Mouse (Mus musculus) hindbrain, embryonic 15.5 days (tissue): ENCODE measurements around the gene Ap3b1. TPM values are rescaled to one million over a fixed set of nuclear protein-coding genes. Genes with fewer than 3 reads are reported as not detected.
A peak's percentile ranks its signal among the peaks of the same experiment; 100 is the strongest.

Experiments used
- ATAC-seq: fragments of 200-750 bp; cut with Nextera tagmentation; 2 replicates; pipeline ENCODE4 v1.8.0; 2017; ENCODE audit warnings: low read depth, moderate number of reproducible peaks, moderate TSS enrichment; ENCODE audit not compliant: low FRiP score
- H3K27ac ChIP-seq: fragments of 300-500 bp; sonication (generic); replicated peaks from 2 replicates; pipeline ENCODE4 v1.5.1; 2015; ENCODE audit warnings: mild to moderate bottlenecking, inconsistent platforms
- H3K27me3 ChIP-seq: fragments of 300-500 bp; sonication (generic); 2 replicates; pipeline ENCODE4 v1.6.1; 2015; ENCODE audit warnings: control low read depth, inconsistent platforms
- H3K36me3 ChIP-seq: fragments of 300-500 bp; sonication (generic); 2 replicates; pipeline ENCODE4 v1.6.1; 2015; ENCODE audit warnings: control low read depth, inconsistent platforms
- H3K4me1 ChIP-seq: fragments of 300-500 bp; sonication (generic); replicated peaks from 2 replicates; pipeline ENCODE4 v1.6.1; 2015; ENCODE audit warnings: control low read depth, inconsistent platforms
- H3K4me2 ChIP-seq: fragments of 300-500 bp; sonication (generic); 2 replicates; pipeline ENCODE4 v1.6.1; 2015; ENCODE audit warnings: moderate library complexity, mild to moderate bottlenecking, inconsistent platforms
- H3K4me3 ChIP-seq: fragments of 300-500 bp; sonication (generic); 2 replicates; pipeline ENCODE4 v1.5.1; 2015; ENCODE audit warnings: mild to moderate bottlenecking, inconsistent platforms
- H3K9ac ChIP-seq: fragments of 300-500 bp; sonication (generic); 2 replicates; pipeline ENCODE4 v1.6.1; 2015; ENCODE audit warnings: inconsistent platforms
- H3K9me3 ChIP-seq: fragments of 300-500 bp; sonication (generic); 2 replicates; pipeline ENCODE4 v1.6.1; 2016; ENCODE audit warnings: control low read depth, inconsistent platforms
- WGBS: fragments of 180-500 bp; shearing (Covaris S2); methylation state at CpG from one replicate; pipeline ENCODE4 v1.1.7; 2015; 5-methylcytosine and 5-hydroxymethylcytosine counted together
- polyA plus RNA-seq: library from polyadenylated mRNA; unstranded; fragments of >200 nt; fragmentation: Nextera tagmentation; extraction: Ambion mirVana; gene quantifications from 2 replicates; pipeline ENCODE4 v1.2.1, GENCODE M21; 2015

The Ap3b1 gene
- polyA plus RNA-seq, 1 experiment from 2014 or later = 27.5 TPM

DNA sequence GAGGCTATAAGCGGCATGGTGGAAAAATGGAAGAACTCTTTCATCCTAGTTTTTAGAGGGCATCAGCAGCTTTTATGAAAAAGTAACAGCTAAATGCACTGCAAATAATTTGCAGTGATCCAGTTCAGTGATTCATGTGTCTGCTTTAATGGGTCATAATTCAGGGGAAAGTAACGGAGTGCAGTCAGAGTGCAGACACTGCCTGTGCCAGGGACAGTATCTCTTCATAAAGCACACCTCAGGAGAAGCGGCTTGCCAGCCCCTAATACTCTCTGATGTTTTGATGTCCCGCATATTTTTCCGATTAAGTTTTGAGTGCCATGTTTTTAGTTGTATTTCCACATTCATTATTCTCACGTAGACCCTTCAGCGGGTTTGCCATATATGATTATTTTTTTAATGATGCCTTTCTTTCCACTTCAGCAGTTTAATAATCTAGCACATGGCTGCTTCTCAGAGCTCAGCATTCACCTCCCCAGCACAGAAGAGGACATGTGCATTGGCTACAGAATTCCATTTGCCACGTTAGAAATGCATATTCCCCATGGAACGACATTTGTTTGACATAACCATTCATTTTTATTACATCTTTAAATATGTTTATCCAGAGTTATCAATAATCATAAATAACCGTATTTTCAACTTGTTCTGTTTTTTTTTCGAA lies 112.4 kb downstream of the Ap3b1 start:
- Histone ChIP-seq H3K9me3 (no peaks in the 10 kb centered on the region), H3K4me3 (no peak overlapping the region), H3K27ac (no peak overlapping the region), H3K4me1 (no peaks in the 10 kb centered on the region), H3K36me3 (no peaks in the 10 kb centered on the region), H3K9ac (no peak overlapping the region), H3K4me2 (no peak overlapping the region), H3K27me3 (no peaks in the 10 kb centered on the region)
- no peak for ATAC-seq
- WGBS = 74% methylated on average over 11 of the region's 11 CpGs

DNA sequence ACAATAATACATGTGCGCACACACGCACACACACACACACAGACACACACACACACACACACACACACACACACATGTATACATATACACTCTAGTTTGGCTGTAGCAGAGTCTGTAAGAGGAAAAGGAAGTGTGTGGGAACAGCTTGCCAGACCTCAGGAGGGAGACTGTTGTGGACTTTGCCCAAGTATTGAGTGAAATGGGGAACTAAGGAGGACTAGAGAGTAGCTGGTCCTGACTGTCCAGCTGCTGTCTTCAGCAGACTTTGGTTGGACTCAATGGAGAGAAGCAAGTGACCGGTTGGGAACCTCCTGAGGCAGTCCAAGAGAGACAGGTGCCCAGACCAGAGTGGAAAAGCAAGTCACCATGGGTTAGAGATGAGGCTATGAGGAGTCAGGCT lies 117.4 kb downstream of the Ap3b1 start:
- peaks cover 11% of the 10 kb centered on the region for H3K36me3 ChIP-seq
- no peaks in the 10 kb centered on the region for H3K27me3 ChIP-seq
- no peaks in the 10 kb centered on the region for H3K9me3 ChIP-seq
- H3K4me1 ChIP-seq = no peaks in the 10 kb centered on the region
- H3K4me2 ChIP-seq = no peak overlapping the region
- no peak overlapping the region for H3K4me3 ChIP-seq
- no peak overlapping the region for H3K9ac ChIP-seq
- H3K27ac ChIP-seq = no peak overlapping the region
- 98% methylated on average over 3 of the region's 3 CpGs for WGBS
- ATAC-seq = no peak

DNA sequence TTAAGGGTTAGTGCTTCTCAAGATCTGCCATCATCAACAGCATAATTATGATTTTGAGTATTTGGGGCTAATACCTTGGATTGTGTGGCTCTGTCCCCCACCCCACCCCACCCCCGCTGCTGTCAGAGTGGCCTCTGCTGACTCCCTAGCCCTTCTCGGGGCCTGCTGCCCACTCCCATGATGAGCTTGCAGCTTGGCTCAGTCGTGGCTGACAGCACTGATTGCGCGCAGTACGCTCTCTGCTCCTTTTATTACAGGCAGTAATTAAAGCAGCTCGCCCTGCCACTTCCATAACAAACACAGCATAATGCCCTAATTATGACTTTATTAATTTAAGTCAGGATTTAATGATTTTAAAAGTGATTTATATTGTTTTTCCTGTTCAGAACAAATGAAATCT lies 121.5 kb downstream of the Ap3b1 start:
- Histone ChIP-seq H3K27me3 (no peaks in the 10 kb centered on the region), H3K4me1 (no peaks in the 10 kb centered on the region), H3K27ac (no peak overlapping the region), H3K4me3 (no peak overlapping the region), H3K4me2 (no peak overlapping the region), H3K9me3 (no peaks in the 10 kb centered on the region), H3K9ac (no peak overlapping the region), H3K36me3 (peaks cover 35% of the 10 kb centered on the region)
- no peak for ATAC-seq
- WGBS = 62% methylated on average over 7 of the region's 7 CpGs

DNA sequence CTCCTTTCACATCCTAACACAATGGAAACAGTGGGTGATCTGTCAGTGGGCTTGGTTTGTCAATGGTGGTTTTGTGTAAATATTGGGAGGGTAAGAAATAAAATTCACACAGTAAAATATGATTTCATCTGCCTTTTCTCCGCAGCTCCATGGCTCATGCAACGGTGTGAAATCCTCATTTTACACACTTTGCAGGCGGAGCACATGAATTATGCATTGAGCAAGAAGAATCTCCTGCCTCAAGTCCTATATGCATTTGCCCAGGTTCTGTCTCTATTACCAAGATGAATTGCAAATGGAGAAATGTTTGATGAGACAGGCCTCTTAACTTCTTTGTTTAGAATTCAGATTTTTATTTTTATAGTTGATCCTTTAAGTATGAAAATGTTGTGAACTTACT lies 131.9 kb downstream of the Ap3b1 start:
- Histone ChIP-seq H3K4me2 (no peak overlapping the region), H3K27ac (no peak overlapping the region), H3K9me3 (no peaks in the 10 kb centered on the region), H3K4me3 (no peak overlapping the region), H3K9ac (no peak overlapping the region), H3K4me1 (0 out of 2 replicates have a peak, but pooled peaks cover 3% of the 10 kb centered on the region), H3K36me3 (peaks cover 10% of the 10 kb centered on the region; the same call in 1 of the 2 replicates), H3K27me3 (no peaks in the 10 kb centered on the region)
- no peak for ATAC-seq
- WGBS = 26% methylated on average over 3 of the region's 3 CpGs

DNA sequence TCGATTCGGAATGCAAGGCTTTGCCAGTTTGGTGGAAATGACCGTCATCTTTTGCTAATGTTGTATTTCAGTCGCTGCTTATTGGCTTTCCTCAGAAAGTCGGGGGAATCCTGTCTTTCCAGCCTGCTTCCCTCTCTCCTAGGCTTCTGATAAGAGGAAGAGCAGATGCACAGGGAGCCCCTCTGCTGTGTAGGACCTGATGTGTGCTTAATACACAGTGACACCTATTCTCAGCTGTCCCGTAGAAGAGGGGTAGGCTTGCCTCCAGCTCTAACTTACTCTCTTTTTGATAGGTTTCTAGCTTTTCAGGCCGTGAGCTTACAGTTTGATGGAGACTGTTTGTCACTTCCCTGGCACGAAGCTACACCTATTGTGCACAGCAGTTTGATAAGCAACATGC lies 132.4 kb downstream of the Ap3b1 start:
- 0 out of 2 replicates have a peak overlapping the region, but pooled peaks have one; percentile 39 for H3K27ac ChIP-seq
- 0 out of 2 replicates have a peak, but pooled peaks cover 3% of the 10 kb centered on the region for H3K4me1 ChIP-seq
- peaks cover 10% of the 10 kb centered on the region; the same call in 1 of the 2 replicates for H3K36me3 ChIP-seq
- no peaks in the 10 kb centered on the region for H3K9me3 ChIP-seq
- ATAC-seq = no peak
- 77% methylated on average over 8 of the region's 8 CpGs for WGBS
- H3K4me2 ChIP-seq = no peak overlapping the region
- no peak overlapping the region for H3K4me3 ChIP-seq
- no peak overlapping the region for H3K9ac ChIP-seq
- no peaks in the 10 kb centered on the region for H3K27me3 ChIP-seq

DNA sequence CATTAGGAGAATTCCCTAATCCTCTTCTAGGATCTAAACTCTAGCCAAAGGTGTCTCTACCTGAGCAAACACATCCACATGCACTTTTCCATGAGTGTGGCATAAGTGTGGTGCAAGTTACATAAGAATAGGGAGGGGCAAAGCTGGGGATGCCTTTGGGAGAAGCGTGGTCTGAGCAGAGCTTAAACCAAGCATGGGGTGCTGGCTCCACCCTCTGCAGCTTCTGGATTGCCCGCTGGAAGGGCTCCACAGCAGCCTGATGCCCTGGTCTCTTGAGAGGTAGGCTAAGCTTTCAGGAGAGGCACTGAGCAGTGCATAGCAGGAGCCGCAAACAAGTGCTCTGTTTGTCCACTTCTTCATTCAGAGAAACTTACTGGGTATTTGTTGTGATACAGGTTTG lies 138.8 kb downstream of the Ap3b1 start:
- no peak overlapping the region for H3K27ac ChIP-seq
- H3K9me3 ChIP-seq = no peaks in the 10 kb centered on the region
- H3K36me3 ChIP-seq = peaks cover 10% of the 10 kb centered on the region; the same call in 1 of the 2 replicates
- no peak overlapping the region for H3K9ac ChIP-seq
- H3K4me1 ChIP-seq = no peaks in the 10 kb centered on the region
- ATAC-seq = no peak
- no peak overlapping the region for H3K4me3 ChIP-seq
- H3K4me2 ChIP-seq = no peak overlapping the region
- 81% methylated on average over 3 of the region's 3 CpGs for WGBS
- H3K27me3 ChIP-seq = no peaks in the 10 kb centered on the region

DNA sequence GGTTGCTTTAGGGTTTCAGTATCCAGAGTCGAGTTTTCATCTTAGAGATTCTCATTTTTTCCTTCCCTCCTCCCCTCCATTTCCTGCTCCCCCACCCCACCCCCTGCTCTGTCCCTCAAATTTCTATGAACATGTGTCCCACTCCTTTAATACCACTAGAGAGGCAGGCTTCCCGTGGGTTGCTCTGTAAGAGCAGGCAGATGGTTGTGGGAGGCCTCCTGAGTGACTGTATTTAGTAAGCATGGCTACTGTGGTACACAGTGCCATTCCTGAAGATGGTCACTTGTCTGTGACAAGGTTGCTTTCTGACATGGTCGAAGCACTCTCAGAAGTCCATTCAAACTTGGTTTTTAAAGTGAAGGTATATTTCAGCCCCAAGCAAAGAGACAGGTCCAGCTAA lies 147.7 kb downstream of the Ap3b1 start:
- ATAC-seq = no peak
- 82% methylated on average over 3 of the region's 3 CpGs for whole genome bisulfite sequencing

DNA sequence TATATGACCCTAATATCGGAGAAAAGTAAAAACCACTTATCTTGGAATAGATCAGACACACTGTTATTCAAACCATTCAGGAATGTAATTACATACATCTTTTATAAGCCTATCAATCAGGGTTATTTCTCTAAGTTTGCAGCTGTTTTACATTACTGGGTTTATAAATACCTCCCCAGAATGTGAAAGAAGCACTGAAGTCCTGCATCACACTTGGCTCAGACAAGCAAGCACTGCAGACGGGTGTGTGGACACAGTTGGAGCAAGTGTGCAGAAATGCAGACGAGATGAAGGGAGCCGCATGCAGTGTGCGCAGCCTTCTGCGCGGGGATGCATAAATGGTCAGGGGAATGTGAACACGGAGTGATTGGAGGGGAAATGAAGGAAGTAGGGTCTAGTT lies 149.6 kb downstream of the Ap3b1 start:
- H3K4me1 ChIP-seq = no peaks in the 10 kb centered on the region
- no peaks in the 10 kb centered on the region for H3K9me3 ChIP-seq
- no peak overlapping the region for H3K4me3 ChIP-seq
- no peak overlapping the region for H3K9ac ChIP-seq
- no peaks in the 10 kb centered on the region for H3K27me3 ChIP-seq
- H3K4me2 ChIP-seq = no peak overlapping the region
- no peak for ATAC-seq
- whole genome bisulfite sequencing = 89% methylated on average over 8 of the region's 8 CpGs
- H3K27ac ChIP-seq = no peak overlapping the region
- H3K36me3 ChIP-seq = no peaks in the 10 kb centered on the region

More for the DNA sequence above, 147.7 kb downstream of the Ap3b1 start:
- Histone ChIP-seq H3K27me3 (no peaks in the 10 kb centered on the region), H3K36me3 (no peaks in the 10 kb centered on the region), H3K4me1 (no peaks in the 10 kb centered on the region), H3K4me3 (no peak overlapping the region), H3K4me2 (no peak overlapping the region), H3K9me3 (no peaks in the 10 kb centered on the region), H3K9ac (no peak overlapping the region), H3K27ac (no peak overlapping the region)

DNA sequence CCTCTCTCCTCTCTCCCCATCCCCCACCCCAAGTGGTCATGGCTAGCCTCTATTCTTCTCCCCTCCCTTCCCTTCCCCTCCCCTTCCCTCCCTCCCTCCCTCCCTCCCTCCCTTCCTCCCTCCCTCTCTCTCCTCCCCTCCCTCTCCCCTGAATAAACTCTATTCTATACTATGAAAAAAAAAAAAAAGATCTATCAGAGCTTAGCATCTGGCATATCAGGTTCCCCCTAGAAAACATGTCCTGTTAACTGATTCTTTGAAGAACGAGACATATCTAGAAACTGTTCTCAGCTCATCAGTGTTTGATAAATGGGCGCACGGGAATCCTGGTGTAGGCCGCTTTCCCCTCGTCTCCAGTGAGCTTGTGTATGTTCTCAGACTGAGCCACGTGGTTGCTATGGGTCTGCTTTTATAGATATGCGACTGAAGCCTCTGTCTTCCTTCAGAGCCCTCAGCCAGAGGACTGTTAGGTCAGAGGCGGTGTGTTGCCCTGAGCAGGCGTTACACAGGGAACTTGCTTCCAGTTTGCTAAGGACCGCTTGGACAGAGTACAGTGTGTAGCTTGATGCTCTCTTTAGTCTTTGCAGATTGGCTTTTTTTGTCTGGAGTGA lies 154.5 kb downstream of the Ap3b1 start:
- 70% methylated on average over 10 of the region's 10 CpGs for WGBS
- Histone ChIP-seq H3K4me1 (no peaks in the 10 kb centered on the region), H3K27ac (no peak overlapping the region), H3K9ac (no peak overlapping the region), H3K27me3 (no peaks in the 10 kb centered on the region), H3K4me2 (no peak overlapping the region), H3K36me3 (no peaks in the 10 kb centered on the region), H3K9me3 (no peaks in the 10 kb centered on the region), H3K4me3 (no peak overlapping the region)
- no peak for ATAC-seq

DNA sequence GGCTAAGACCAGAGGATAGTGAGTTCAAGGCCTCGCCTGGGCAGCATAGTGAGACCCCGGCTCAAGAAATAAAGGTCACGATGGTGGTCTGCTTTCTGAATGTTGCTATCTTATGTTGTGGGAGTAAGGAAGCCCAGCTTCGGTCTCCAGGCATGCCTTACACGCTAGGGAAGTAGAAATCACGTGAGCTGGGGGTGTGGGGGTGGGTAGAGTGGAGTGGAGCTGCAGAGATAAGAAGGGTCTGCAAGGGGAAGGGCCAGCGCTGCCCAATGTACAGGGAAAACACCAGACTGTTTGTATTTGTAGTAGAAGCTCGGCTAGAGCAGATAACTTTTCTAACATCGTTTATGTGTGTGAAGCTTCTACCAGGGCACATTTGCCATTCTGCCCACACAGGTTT lies 155.1 kb downstream of the Ap3b1 start:
- no peaks in the 10 kb centered on the region for H3K27me3 ChIP-seq
- no peak overlapping the region for H3K4me3 ChIP-seq
- ATAC-seq = no peak
- H3K9ac ChIP-seq = no peak overlapping the region
- H3K9me3 ChIP-seq = no peaks in the 10 kb centered on the region
- H3K4me1 ChIP-seq = no peaks in the 10 kb centered on the region
- H3K27ac ChIP-seq = no peak overlapping the region
- no peaks in the 10 kb centered on the region for H3K36me3 ChIP-seq
- WGBS = 92% methylated on average over 9 of the region's 9 CpGs
- no peak overlapping the region for H3K4me2 ChIP-seq

DNA sequence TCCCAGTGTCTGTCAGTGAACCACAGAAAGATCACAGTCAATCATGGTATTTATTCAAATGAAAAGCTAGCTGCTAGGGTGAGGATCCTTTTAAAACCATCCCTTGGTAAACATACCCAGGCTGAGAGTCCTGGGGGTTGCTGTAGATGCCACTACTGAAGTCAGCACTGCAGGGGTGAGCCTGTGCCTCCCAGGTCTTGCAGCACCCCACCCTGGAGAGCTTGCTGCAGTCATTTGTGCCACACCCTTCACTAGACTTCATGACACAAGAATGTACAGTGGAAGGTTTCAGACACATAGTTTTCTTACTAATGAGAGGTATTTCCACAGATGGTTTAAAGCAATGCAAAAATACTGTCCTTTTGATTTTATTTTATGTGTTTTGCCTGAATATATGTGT lies 156.2 kb downstream of the Ap3b1 start:
- Histone ChIP-seq H3K4me3 (no peak overlapping the region), H3K4me1 (no peaks in the 10 kb centered on the region), H3K27me3 (no peaks in the 10 kb centered on the region), H3K9me3 (no peaks in the 10 kb centered on the region), H3K36me3 (no peaks in the 10 kb centered on the region), H3K4me2 (no peak overlapping the region), H3K9ac (no peak overlapping the region), H3K27ac (no peak overlapping the region)
- no peak for ATAC-seq

DNA sequence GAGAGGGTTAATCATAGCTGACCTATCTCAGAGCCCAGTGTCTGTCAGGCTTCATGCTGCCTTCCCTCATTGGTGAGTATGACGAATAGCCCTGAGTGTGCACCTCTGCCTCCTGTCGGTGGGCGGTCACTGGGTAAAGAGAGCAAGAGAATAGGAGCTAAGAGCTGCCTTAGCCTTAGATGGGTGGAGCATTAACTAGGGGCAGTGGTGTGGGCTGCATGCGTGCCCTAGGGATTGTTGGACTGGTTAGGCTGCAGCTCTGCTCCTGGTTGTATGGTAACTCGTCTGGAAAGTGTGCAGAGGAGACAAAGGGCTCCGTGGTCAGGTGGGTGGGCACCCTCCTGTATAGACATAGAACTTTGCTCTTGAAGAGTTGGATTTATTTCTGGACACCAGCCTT lies 157.8 kb downstream of the Ap3b1 start:
- no peaks in the 10 kb centered on the region for H3K36me3 ChIP-seq
- no peak overlapping the region for H3K4me2 ChIP-seq
- no peaks in the 10 kb centered on the region for H3K4me1 ChIP-seq
- no peak for ATAC-seq
- no peak overlapping the region for H3K4me3 ChIP-seq
- H3K9ac ChIP-seq = no peak overlapping the region
- H3K9me3 ChIP-seq = no peaks in the 10 kb centered on the region
- no peaks in the 10 kb centered on the region for H3K27me3 ChIP-seq
- 69% methylated on average over 6 of the region's 6 CpGs for WGBS
- H3K27ac ChIP-seq = no peak overlapping the region

DNA sequence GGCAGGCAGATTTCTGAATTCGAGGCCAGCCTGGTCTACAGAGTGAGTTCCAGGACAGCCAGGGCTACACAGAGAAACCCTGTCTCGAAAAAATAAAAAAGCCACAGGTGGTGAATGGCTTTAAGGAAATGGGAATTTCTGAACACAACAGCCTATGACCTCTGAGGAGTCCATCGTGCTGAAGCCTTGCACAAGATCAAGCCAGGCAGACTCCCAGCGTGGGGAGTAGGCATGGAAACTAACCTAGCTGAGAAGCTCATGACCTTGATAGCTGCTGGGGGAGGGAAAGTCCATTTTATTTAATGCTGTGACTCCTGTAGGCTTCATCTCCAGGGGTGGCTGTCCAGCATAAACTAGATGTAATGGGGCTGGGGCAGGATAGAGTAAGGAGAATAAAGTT lies 159.4 kb downstream of the Ap3b1 start:
- H3K27me3 ChIP-seq = no peaks in the 10 kb centered on the region
- H3K36me3 ChIP-seq = no peaks in the 10 kb centered on the region
- whole genome bisulfite sequencing = 94% methylated on average over 4 of the region's 4 CpGs
- no peaks in the 10 kb centered on the region for H3K4me1 ChIP-seq
- no peak overlapping the region for H3K4me3 ChIP-seq
- H3K4me2 ChIP-seq = no peak overlapping the region
- H3K27ac ChIP-seq = no peak overlapping the region
- H3K9ac ChIP-seq = no peak overlapping the region
- no peaks in the 10 kb centered on the region for H3K9me3 ChIP-seq
- no peak for ATAC-seq
